Mouse (Mus musculus) frontal cortex, postnatal 36 days (tissue): ENCODE results near the gene Prkacb.
"Not testable (repeated sequence)": the region's sequence is repeated elsewhere in the genome, so short reads cannot be mapped to it uniquely, and the experiment has no call there.

Experiments used
- DNase-seq, 2 experiments: peaks; one replicate each; pipeline ENCODE4 v3.0.0; 2022; ENCODE audit warnings: low spot score in 2 of 2

Gene Prkacb

DNA sequence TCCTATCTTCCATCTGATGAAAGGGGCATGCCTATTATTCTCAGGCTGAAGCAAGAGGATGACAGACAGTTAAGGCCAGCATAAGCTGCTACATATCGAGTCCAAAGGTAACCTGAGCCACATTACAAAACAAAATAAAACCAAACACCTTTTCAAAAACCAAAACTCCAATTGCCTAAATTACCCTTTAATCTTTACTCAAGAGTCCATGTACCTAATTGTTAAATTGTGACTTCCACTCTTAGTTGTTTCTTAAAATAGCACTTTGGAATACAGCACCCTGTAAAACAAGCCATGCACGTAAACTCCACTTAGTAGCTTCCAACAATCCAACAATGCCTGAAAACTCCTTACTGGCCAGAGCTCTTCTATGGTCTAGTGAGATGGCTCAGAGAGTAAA, 34.3 kb downstream of the Prkacb start:
- no peak for DNase-seq

DNA sequence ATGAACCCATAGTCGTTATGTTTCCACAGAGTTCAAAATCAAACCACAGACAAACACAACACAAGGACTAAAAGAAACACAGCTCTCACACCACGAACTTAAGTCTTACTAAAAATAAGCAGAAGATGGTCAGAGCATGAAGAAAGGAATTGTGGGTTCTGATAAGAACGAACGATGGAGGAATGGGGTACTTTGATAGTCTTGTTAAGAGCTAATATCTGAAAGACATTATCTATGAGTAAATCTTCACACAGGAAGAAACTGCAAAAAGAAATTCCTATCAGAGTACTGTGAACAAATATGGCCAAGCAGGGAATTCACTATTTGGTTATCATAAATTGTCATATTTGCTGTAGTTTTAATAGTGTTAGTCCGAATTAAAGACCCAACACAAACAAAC, 36.1 kb downstream of the Prkacb start:
- DNase-seq: no peak

DNA sequence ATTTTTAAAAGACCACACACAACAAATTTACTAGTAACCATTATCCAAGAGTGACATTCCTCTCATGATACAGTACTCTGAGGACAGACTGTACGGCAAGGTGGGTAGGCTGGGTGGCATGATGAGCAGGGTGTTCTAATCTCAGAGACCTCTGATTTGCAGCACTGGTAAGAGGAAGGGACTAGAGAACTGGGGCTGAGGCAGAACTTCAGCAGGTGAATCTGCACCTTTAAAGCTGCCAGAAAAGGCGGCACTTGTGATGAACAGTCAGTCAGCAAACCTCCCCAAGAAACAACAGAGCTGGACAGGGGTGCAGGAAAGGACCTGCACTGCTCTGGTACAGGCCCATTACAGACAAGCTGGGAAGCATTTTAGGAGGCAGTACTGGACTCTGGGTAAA, 41.9 kb downstream of the Prkacb start:
- DNase-seq: peak in 1 of 2 experiments; percentile 27

DNA sequence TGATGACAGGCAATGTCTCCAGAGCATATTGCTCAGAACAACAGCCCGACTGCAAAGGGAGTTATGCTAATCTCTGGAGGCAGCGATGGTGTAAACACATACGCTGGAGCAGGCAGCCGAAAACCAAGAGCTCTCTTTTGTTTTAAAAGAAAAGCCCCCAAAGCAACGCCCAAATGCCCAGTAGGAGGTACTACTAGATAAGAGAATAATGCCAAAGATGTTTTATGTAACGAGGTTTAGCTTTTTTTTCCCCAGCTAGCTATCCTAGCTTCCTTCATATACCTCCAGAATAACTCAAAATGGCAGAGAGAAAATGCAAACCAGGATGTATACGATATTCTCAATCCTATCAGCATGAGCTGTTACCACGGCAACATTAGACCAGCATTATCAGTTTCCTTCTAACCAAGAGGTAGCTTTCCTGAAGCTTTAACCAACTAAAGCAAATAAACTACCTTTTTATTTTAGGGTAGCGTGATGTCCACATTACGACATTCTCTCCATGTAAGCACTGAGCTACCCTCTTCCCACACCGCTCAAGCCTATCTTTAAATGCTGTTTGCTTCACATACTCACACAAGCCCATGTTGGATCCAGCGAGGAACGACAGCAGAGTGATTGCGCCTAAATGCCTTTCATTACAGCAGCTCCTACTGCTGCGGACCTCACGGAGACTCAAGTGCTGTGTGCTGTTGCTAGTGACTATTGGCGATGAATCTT, 42.7 kb downstream of the Prkacb start:
- peak; percentile 61 to 78 for DNase-seq

DNA sequence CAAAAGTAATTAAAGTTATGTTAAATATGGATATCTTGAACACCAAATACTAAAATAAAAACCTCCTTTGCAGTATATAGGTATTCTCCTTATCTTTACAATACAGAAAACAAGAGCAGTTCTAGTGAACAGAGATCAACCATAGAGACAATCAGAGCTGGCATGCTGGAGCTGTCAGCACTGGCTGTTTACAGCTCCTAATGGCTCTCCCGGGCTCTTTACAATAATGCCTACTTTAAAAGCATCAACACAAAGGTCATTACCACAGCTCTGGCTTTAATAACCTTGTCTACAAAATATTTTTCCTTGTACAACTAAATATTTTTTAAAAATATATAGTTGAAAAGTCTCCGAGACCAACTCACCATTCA, 43.2 kb downstream of the Prkacb start:
- DNase-seq: no peak

DNA sequence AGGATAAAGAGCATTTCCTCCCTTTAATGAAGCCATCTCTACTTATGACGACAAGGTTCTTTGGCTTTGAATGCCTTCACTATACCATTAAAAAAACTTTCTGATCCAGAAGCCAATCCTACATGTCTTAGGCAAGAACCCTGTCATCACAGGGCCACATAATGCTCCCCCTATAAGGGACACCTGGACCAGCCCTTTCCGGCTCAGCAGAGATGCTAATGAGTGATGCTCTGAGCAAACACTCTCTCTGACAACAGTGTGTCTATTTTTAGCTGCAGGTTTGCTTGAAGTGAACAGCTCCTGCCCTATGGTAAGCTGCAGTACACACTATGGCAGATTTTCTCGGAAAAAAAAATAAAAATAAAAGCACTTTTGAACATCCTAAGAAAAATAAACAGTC, 43.9 kb downstream of the Prkacb start:
- peak; percentile 51 to 63 for DNase-seq

DNA sequence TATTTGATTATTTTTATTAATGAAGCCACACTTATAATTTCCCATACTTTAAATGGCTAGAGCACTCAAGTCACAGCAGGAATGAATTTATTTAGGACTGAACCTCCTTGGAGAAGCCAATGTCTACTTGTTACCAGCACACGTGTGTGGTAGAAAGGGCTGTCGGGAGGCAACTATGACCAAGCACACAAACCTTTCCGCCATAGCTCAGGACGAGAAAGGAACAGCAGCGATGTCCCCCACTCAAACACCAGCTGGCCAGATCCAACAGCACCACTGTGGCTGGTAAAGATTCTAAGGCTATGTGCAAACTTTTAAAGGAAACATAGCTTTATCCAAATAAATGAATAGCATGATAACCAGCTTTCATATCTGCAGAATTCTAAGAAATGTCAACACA, 44.4 kb downstream of the Prkacb start:
- no peak for DNase-seq

DNA sequence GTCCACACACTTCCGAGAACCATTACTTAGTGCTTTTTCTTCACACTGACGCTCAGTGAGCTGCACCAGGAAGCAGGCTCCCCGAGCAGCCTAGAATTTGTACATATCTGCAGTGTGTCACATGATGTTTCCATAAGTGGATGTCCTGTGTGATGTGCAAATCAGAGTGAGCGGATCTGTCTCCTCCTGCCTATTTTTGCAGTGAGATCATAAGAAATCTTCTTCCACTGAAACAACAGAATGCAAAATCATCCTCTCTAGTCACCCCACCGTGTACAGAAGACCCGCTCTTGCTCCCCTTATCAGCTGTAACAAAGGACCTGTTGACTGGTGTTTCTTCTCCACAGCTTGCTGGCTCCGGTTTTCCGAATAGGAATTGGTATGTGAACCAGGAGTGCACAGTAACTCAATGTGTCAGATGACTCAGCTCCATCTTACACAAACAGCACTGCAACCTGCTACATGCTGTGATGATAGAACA, 46.0 kb downstream of the Prkacb start:
- DNase-seq: peak; percentile 54 to 67

DNA sequence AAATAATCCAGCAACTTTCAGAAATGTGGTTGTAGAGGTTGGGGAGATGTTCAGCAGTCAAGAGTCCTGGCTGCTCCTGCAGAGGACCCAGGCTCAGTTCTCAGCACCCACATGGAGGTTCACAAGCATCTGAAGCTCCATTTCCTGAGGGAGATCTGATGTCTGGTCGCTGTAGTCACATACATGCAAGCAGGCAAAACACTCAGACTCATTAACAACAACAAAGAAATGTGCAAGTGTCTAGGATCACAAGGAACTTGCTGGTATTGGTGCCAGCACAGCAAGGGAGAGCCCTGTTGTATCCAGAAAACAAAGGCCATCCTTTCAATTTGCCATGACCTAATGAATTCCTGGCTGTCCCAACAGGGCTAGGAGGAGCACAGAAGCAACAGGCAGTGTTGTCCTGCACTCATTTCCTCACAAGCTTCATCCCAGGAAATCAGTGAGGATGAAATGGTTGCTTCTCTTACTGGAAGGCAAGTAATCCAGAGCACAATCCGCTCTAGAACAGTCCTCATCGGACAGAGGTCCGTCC, 46.7 kb downstream of the Prkacb start:
- DNase-seq: no peak

DNA sequence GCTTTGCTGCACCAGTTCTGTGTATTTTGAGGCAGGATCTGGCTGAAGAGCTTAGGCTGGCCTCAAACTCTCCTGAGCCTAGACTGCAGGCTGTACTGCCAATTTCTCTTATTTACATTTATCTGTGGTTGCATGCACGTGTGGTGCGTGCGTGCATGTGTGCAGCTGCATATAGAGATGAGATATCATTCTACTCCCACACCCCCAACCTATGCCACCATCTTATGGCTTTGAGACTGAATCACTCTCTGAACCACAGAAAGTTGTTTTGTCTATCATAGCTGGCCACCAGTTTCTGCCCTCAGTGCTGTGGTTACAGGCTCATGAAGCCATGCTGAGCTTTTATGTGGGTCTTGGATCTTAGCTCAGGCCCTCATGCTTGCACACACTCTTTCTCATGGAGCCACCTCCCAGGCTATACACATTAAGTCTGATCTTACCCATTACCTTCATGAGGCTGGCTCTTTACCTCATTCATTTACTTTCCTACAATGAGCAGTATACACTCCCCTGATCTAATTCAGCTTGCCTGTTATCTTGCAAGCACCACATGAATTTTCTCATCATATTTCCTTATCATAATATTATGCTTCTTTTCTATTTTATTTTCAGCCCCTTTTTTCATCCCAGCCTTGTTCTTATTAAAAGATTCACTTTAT, 47.8 kb downstream of the Prkacb start:
- no peak for DNase-seq

DNA sequence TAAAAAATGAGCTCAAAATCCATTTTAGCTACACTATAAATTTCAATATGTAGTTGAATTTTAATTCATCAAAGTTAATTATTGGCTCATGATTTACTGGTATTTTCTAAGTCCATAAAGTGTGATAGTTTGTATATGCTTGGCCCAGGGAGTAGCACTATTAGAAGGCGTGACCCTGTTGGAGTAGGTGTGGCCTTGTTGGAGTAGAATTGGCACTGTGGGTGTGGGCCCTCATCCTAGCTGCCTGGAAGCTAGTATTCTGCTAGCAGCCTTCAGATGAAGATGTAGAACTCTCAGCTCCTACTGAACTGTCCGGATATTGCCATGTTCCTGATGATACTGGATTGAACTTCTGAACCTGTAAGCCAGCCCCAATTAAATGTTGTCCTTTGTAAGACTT, 49.7 kb downstream of the Prkacb start:
- DNase-seq: not testable (repeated sequence)

DNA sequence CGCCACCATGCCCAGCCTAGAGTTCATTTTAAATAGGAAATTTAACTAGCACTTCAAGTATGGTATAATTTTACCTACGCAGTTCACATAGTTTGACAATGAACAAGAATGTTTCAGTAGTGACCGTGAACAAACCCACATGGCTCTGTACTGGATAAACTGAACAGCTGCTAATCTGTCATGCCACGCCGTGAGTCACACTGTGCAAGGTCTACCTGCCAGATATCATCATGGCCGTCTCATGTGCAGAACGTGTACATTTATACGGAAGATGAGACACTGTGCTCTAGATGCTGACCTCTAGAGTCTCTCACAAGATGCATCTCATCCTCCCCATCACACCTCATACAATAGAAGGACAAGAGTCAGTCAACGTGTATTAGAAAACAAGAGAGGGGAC, 51.5 kb downstream of the Prkacb start:
- no peak for DNase-seq

DNA sequence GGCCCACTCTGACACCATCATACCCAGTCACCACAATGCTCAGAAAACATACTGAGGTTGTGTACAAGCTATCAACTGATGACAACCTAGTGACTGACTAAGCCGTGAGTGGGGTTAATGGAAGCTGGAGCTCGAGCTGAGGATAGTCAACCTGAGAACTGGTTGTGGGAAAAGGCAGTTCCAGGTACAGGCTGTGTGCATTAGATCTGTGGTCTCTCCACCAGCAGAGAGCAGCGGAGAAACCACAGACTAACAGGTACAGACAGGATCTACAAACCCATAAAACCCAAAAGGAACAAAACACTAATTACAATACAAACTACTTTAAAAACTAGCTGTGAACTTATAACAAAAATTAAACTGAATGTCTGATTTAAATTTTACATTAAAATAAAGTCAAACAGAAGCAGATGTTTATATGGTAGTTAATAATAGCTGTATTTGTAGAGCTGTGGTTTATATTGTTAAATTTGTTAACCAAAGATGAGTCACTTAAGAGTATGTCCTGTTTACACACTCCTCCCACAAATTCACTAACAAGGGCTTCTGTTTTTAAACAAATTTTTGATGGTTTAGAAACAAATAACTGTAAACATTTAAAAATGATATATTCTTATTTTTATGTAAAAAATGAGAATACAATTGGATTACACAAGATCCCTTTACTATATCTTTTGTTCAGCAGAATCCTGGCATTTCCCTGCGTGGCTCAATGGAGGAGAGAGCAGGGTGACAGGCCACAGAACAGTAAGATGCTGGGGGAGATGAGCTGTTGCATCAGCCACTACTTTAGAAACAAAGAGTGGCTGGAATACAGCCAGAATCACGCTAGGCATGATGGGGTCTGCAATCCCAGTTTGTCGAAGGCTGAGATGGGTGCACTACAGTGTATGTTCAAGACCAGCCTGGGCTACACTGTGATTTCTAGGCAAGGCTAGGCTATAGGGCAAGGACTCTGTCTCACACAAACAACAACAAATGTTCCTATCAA, 54.5 kb downstream of the Prkacb start:
- DNase-seq: no peak

DNA sequence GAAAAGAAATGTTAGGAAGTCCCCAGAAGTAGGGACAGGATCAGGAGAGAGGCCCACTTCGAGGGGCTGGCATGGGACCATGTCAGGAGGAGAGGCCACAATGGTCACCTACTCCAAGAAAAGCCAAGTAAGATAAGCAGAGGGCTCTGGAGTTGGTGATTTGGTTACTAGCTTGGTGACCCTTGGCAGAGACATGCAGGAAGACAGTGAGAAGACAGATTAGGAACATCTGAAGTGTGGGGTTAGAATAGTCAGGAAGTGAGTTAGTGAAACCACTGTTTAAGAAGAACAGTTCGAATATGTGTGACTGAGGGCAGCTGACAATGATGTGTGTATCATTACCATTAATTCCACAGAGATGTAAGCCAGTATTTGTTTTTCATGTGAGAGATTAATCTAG, 58.5 kb downstream of the Prkacb start:
- no peak for DNase-seq

DNA sequence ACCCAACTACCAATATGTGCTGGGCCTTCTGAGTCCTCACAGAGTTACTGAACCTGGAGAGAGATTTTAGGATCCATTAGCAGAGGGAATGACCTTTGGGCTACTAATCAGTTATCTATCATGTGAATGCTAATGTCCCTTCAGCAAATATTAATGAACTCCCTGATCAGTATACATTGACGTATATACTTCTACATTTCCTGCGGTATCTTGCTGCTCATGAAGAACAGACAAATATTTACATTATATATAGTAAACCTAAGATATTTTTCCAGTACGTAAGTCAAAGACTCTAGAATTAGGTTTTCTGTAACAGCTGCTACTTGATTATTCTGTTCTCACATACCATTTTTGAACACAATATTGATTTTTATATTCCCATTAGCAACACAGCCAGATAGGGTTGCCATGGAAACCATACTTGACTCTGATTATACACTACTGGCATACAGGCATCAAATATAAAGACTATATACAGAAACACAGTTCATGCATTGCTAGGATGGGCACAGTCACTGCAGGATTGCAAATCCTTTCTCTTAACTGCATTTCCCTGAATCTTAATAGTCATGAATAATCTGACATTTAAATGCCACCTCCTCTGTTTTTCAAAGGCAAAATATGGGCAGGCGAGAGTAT, 71.1 kb downstream of the Prkacb start:
- DNase-seq: no peak

DNA sequence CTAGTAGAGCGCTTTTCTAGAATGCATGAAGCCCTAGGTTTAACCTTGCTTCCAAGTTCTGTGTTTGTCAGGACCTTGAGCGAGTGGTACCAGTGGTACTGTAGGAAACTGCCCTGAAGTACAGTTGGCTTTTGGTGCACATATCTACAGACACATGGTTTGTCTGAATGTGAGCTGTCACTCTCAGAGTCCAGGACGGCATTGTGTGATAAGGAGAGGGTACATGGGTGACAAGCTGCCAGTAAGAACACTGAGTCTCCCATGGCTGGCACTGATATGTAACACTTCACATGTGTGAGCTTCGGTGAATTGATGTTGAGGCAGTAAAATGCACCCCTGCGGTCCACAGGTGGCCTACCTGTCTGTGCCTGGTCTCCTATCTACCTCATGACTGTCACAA, 71.6 kb downstream of the Prkacb start:
- DNase-seq: no peak

DNA sequence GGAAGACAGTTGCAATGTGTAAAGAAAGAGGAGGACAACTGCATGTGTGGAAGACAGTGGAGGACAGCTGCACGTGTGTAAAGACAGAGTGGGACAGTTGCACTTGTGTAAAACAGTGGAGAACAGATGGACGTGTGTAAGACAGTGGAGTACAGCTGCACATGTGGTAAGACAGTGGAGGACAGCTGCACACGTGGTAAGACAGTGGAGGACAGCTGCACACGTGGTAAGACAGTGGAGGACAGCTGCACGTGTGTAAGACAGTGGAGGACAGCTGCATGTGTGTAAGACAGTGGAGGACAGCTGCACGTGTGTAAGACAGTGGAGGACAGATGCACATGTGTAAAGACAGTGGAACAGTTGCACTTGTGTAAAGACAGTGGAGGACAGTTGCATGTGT, 76.6 kb downstream of the Prkacb start:
- not testable (repeated sequence) for DNase-seq

DNA sequence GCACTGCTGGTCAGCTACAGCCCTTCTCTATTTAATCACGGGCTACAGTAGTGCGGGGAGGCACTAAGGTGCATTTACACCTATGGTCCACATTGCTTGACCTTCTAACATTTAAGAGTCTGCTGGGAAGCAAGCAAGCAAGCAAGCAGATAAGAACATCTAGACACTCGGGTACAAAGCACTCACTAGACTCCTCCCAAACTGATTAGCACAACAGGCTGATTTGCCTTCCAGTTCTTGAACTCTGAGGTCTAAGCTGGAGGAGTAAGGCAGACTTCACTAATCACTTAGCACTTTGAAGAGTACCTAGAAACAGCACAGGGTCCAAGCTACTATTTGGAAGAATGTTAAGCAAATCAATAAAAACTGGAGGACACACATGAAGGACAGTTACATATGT, 77.1 kb downstream of the Prkacb start:
- no peak for DNase-seq

DNA sequence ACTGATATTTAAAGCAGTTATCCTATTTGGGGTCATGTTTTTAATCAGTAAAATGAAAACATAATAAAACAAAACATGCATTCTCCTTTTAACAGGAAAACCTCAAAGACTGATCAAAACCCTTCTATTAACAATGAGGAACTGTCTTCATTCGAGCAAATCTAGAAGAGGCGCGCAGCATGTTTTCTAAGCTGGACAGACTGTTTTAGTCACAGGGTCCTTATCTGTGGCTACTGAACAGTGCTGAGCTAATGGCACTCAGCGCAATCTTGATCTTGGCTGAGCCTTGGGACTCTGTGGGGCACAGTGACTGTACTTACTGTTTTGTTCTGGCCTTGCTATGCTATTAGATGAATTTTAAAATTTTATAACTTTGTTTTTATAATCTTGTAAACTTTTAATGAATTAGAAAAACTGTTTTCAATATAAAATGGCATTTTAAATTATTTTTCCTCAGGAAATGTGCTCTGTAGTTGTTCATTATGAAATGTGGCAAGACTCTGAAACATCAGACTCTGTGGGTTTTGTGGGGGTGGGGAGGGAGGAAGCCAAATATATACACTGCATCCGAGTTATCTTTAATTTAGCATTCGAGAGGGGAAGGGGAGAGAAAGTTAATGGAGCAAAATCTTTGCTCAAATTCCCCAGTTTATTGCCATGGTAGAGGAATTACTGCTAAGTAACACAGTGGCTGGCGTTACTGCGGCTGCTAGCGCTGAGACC, 77.7 kb downstream of the Prkacb start:
- DNase-seq: no peak

DNA sequence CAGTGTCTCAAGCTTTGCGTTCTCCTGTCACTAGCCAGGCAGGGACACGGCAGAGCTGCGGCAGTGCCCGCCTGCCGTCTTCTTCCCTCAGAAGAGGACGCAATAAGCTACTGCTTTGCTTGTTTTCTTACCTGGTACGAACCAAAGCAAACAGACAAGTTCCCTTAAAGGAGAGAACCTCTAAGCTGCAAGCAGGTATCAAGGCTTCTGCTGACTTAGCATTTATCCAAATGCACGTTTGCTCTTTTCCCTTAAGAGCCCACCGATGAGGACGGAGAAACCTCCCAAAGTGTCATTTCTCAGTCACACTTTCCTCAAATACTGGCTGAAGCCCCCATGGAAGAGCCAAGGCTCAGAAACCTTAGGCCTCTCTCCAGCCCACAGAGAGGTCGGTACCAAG, 81.3 kb downstream of the Prkacb start:
- DNase-seq: no peak

DNA sequence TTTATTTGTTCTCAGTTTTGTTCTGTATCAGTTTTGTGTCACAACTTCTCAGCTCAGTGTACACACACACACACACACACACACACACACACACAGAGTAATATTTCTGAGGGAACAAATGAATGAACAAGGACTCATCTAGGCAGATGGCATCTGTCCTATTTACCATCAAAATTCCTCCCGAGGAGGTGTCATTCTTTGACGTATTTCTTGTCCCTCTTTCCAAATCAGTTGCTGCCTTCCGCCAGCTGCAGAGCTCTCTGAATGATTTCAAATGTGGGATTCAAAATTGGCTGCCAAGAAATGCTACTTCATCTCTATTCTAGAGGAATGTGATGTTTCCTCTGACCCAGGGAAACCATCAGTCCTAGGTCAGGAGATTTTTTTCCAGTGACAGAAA, 89.8 kb downstream of the Prkacb start:
- peak in 1 of 2 experiments; percentile 53 for DNase-seq
